Mouse (Mus musculus): ENCODE results near the gene Gm30191. TPM values are rescaled to one million over a fixed set of nuclear protein-coding genes. Genes with fewer than 3 reads are reported as not detected.

Gm30191 gene
- polyA plus RNA-seq, 1 experiment, result not detected

- TF ChIP-seq USF1 (IDR thresholded peaks at IDR 0.05; ENCODE audit: low read depth) (no peak), TCF3 (IDR thresholded peaks at IDR 0.05; ENCODE audit: insufficient read length, low read depth) (no peak), SRF (IDR thresholded peaks at IDR 0.05; ENCODE audit: control insufficient read depth, insufficient read length, low read depth) (no peak), POLR2A (IDR thresholded peaks at IDR 0.05; ENCODE audit: insufficient read length, low read depth) (no peak), MYOD1 (IDR thresholded peaks at IDR 0.05; ENCODE audit: control insufficient read depth in 1 of 3, insufficient read length in 2 of 3, low read depth in 2 of 3) (no peak), REST (IDR thresholded peaks at IDR 0.05; ENCODE audit: insufficient read depth, insufficient read length) (no peak), TCF12 (IDR thresholded peaks at IDR 0.05; ENCODE audit: insufficient read depth, poor library complexity, severe bottlenecking) (no peak), POLR2AphosphoS2 (IDR thresholded peaks at IDR 0.05; ENCODE audit: insufficient read length, low read depth) (no peak)
- H3K79me2 ChIP-seq (ENCODE audit: control insufficient read depth, insufficient read depth), result no peaks in the 10 kb centered on the region
- H3K36me3 ChIP-seq (ENCODE audit: control insufficient read depth, insufficient read depth), result no peaks in the 10 kb centered on the region
- H3K4me3 ChIP-seq, result no peak overlapping the region
- H3K4me2 ChIP-seq (ENCODE audit: low read depth), result peak overlapping the region; percentile 32
- H3K27me3 ChIP-seq (ENCODE audit: control insufficient read depth, insufficient read depth, insufficient read length), result peaks cover 64% of the 10 kb centered on the region
- no peak overlapping the region for H3ac ChIP-seq (ENCODE audit: control insufficient read depth, insufficient read length)
Measured at GRCm38 (mm10) chr4:134252911-134253721, 6.4 kb downstream of the Gm30191 start.

GRCm38 (mm10) chr4:134253722-134254324, 7.1 kb downstream of the Gm30191 start, which contains the start of gene Grrp1:
TSS of gene Grrp1 (minus strand) at chr4:134254106.
- no peak for TF ChIP-seq MYOD1 (IDR thresholded peaks at IDR 0.05; ENCODE audit: control insufficient read depth in 1 of 3, insufficient read length in 2 of 3, low read depth in 2 of 3)
- TF ChIP-seq REST (IDR thresholded peaks at IDR 0.05; ENCODE audit: insufficient read depth, insufficient read length), result no peak
- TF ChIP-seq USF1 (IDR thresholded peaks at IDR 0.05; ENCODE audit: low read depth), result no peak
- no peak for TF ChIP-seq POLR2AphosphoS2 (IDR thresholded peaks at IDR 0.05; ENCODE audit: insufficient read length, low read depth)
- TF ChIP-seq POLR2A (IDR thresholded peaks at IDR 0.05; ENCODE audit: insufficient read length, low read depth), result no peak
- TF ChIP-seq TCF3 (IDR thresholded peaks at IDR 0.05; ENCODE audit: insufficient read length, low read depth), result no peak
- TF ChIP-seq MYOG (IDR thresholded peaks at IDR 0.05; ENCODE audit: control insufficient read depth in 1 of 3, insufficient read depth in 1 of 3, insufficient read length in 2 of 3, low read depth in 2 of 3), result no peak
- no peak for TF ChIP-seq MAX (IDR thresholded peaks at IDR 0.05; ENCODE audit: low read depth)
- TF ChIP-seq SRF (IDR thresholded peaks at IDR 0.05; ENCODE audit: control insufficient read depth, insufficient read length, low read depth), result no peak
- no peak for TF ChIP-seq CEBPB (IDR thresholded peaks at IDR 0.05; ENCODE audit: insufficient read depth, poor library complexity, severe bottlenecking)
- TF ChIP-seq E2F4 (IDR thresholded peaks at IDR 0.05; ENCODE audit: insufficient read depth), result no peak
- no peak for TF ChIP-seq TCF12 (IDR thresholded peaks at IDR 0.05; ENCODE audit: insufficient read depth, poor library complexity, severe bottlenecking)
- H3K4me2 ChIP-seq (ENCODE audit: low read depth), result peak within 1 kb of the TSS; percentile 32
- no peak within 1 kb of the TSS for H3K4me3 ChIP-seq
- H3K79me2 ChIP-seq (ENCODE audit: control insufficient read depth, insufficient read depth), result no peaks in the 10 kb centered on the region
- no peak within 1 kb of the TSS for H3ac ChIP-seq (ENCODE audit: control insufficient read depth, insufficient read length)
- peaks cover 57% of the 10 kb centered on the region for H3K27me3 ChIP-seq (ENCODE audit: control insufficient read depth, insufficient read depth, insufficient read length)
- H3K36me3 ChIP-seq (ENCODE audit: control insufficient read depth, insufficient read depth), result no peaks in the 10 kb centered on the region

DNA sequence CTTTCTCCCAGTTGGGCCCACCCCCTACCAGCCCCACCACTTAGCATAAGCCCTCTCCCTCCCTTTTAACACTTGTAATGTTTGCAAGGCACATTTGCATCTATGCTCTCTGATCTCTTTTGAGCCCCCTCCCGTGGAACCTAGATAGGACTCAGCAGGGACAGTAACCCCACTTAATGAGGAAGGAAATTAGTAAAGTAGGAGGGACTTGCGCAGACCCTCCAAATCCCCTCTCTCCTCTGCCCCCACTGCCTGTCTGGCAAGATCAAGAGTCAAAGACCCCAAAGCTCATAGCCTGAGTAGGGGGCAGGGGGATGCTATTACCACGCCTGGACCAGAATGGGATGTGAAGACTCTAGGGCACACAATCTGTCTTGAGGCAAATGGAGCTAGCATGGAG, 8.1 kb downstream of the Gm30191 start:
- H3K79me2 ChIP-seq (ENCODE audit: control insufficient read depth, insufficient read depth), result no peaks in the 10 kb centered on the region
- H3K4me2 ChIP-seq (ENCODE audit: low read depth), result no peak overlapping the region
- no peak for TF ChIP-seq POLR2AphosphoS2 (IDR thresholded peaks at IDR 0.05; ENCODE audit: insufficient read length, low read depth)
- TF ChIP-seq TCF12 (IDR thresholded peaks at IDR 0.05; ENCODE audit: insufficient read depth, poor library complexity, severe bottlenecking), result no peak
- no peak for TF ChIP-seq MYOG (IDR thresholded peaks at IDR 0.05; ENCODE audit: control insufficient read depth in 1 of 3, insufficient read depth in 1 of 3, insufficient read length in 2 of 3, low read depth in 2 of 3)
- TF ChIP-seq MAX (IDR thresholded peaks at IDR 0.05; ENCODE audit: low read depth), result no peak
- TF ChIP-seq TCF3 (IDR thresholded peaks at IDR 0.05; ENCODE audit: insufficient read length, low read depth), result no peak
- no peak for TF ChIP-seq CEBPB (IDR thresholded peaks at IDR 0.05; ENCODE audit: insufficient read depth, poor library complexity, severe bottlenecking)
- no peak for TF ChIP-seq POLR2A (IDR thresholded peaks at IDR 0.05; ENCODE audit: insufficient read length, low read depth)
- TF ChIP-seq E2F4 (IDR thresholded peaks at IDR 0.05; ENCODE audit: insufficient read depth), result no peak
- no peak for TF ChIP-seq SRF (IDR thresholded peaks at IDR 0.05; ENCODE audit: control insufficient read depth, insufficient read length, low read depth)
- TF ChIP-seq USF1 (IDR thresholded peaks at IDR 0.05; ENCODE audit: low read depth), result no peak
- no peak for TF ChIP-seq MYOD1 (IDR thresholded peaks at IDR 0.05; ENCODE audit: control insufficient read depth in 1 of 3, insufficient read length in 2 of 3, low read depth in 2 of 3)
- TF ChIP-seq REST (IDR thresholded peaks at IDR 0.05; ENCODE audit: insufficient read depth, insufficient read length), result no peak
- no peak overlapping the region for H3ac ChIP-seq (ENCODE audit: control insufficient read depth, insufficient read length)
- peaks cover 47% of the 10 kb centered on the region for H3K27me3 ChIP-seq (ENCODE audit: control insufficient read depth, insufficient read depth, insufficient read length)
- H3K4me3 ChIP-seq, result no peak overlapping the region
- no peaks in the 10 kb centered on the region for H3K36me3 ChIP-seq (ENCODE audit: control insufficient read depth, insufficient read depth)

- Histone ChIP-seq H3K4me2 (ENCODE audit: low read depth) (no peak overlapping the region), H3K36me3 (ENCODE audit: control insufficient read depth, insufficient read depth) (no peaks in the 10 kb centered on the region), H3ac (ENCODE audit: control insufficient read depth, insufficient read length) (no peak overlapping the region), H3K27me3 (ENCODE audit: control insufficient read depth, insufficient read depth, insufficient read length) (peaks cover 43% of the 10 kb centered on the region), H3K79me2 (ENCODE audit: control insufficient read depth, insufficient read depth) (no peaks in the 10 kb centered on the region), H3K4me3 (no peak overlapping the region)
- TF ChIP-seq MYOG (IDR thresholded peaks at IDR 0.05; ENCODE audit: control insufficient read depth in 1 of 3, insufficient read depth in 1 of 3, insufficient read length in 2 of 3, low read depth in 2 of 3), result no peak
Measured at GRCm38 (mm10) chr4:134255854-134256253, 9.1 kb downstream of the Gm30191 start.

All from myocyte (in vitro differentiated cells).